Mouse (Mus musculus): ENCODE data around the gene Map3k13. TPM values are rescaled to one million over a fixed set of nuclear protein-coding genes. Genes with fewer than 3 reads are reported as not detected.
"Not testable (repeated sequence)": the region's sequence is repeated elsewhere in the genome, so short reads cannot be mapped to it uniquely, and the experiment has no call there.

The Map3k13 gene
- polyA plus RNA-seq, 1 experiment, result 3.9 TPM

DNA sequence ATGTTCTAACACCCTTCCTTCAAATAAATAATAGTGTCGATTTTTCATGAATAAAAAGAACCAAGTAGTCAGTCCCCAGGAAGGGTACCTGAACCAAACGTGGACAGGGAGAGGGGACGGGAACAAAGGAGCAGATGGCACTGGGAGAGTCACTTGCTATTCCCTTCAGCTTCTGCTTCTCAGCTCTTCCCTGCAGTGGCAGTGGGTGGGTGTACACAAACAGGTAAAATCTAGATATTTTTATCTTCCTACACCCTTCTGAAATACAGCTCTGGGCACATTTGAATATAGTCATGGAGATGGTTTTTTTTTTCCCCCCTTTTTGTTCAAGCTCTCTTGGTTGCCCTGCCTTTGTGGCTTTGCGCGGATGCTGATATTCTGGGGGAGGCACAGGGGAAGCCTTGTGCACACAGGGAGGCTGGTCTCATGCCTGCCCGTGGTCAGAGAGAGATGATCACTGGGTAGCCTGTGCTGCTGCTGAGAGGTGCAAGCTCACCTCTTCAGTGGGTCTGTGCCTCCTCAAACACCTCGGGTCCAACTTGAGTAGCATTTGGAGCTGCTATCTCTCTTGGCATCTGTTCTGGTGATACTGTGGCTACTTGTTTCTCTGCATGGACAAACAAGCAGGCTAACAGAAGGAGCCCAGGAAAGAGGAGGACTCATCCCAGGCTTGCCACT lies 87.6 kb downstream of the Map3k13 start:
- 72% methylated on average over 7 of the region's 7 CpGs for WGBS
- DNase-seq (ENCODE audit: low read depth, low spot score), result no peak

GRCm38 (mm10) chr16:21887601-21888000 lies 93.5 kb downstream of the Map3k13 start:
- no peak for DNase-seq (ENCODE audit: low read depth, low spot score)
- 82% methylated on average over 2 of the region's 2 CpGs for WGBS

DNA sequence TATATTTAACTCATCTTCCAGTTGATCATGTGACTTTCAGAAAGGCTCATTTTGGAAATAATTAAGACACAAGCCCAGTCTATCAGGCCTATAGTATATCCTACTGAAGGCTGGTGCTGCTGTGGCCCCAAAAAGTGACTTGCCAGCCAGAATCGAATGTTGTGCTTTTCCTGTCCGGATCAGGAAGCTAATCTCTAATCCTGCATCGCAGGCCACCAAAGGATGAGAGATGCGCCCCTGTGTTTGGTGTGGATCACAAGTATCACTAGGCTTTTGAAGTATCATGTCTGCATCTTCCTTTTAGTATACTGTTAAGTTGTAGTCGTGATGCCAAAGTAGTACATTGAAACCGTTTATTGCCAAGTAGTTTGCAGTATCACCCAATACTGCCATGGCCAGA lies 99.7 kb downstream of the Map3k13 start:
- no peak for DNase-seq (ENCODE audit: low read depth, low spot score)
- 90% methylated on average over 6 of the region's 6 CpGs for WGBS

DNA sequence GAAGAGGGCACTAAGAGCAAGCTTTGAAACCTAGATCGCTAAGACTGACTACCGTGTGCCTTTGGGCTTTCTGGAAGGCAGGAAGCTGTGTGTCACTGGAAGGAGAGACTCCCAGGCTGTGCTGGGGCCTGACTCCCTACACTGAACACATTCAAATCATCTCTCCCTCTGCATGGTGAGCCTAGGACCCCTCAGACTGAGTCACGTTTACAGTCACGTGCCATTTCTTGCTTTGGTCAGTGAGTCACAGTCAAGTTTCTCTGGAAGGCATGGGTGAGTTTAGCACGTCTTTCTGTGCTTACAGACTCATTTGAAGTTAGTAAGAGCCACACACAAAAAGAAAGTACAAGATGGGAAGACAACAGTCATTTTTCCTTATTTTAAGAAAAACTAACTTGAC lies 107.1 kb downstream of the Map3k13 start:
- no peak for DNase-seq (ENCODE audit: low read depth, low spot score)
- WGBS, result 81% methylated on average over 5 of the region's 5 CpGs

DNA sequence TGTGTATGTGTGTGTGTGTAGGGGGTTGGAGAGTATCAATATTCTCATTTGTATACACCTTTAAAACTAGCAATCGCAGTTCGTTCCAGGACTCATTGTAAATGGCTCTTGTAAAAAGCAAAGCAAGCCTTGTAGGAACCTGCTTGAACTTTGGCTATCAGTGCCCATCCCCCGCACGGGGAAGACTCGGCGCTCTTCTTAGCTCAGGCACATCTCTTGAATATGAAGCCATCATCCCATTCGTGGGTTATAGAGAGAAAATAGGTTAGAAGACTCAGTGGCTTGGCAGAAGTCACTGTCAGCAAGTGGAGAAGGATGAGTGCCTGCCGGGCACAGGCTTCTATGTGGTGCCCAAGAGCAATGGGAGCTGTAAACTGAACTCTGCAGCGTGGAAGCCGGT lies 110.5 kb downstream of the Map3k13 start:
- WGBS, result 78% methylated on average over 10 of the region's 10 CpGs
- no peak for DNase-seq (ENCODE audit: low read depth, low spot score)

DNA sequence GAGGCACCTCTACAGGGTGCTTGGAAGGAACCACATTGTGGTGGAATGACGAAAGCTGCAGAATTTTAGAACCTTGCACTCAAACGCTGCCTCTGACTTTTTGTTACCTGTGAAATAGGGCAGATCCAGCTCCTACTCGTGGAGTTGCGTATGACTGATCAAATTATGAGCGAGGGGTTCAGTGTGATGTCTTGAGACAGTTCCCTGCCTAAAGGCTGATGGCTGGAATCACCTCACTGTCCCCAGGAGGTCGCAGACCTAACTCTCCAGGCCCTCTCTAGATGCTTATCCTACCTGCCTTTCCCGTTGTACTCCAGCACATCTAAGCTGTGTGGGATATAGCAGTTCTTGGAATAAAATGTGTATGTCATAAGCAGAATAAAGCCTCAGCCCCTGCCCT lies 111.8 kb downstream of the Map3k13 start:
- DNase-seq (ENCODE audit: low read depth, low spot score), result no peak
- WGBS, result 91% methylated on average over 7 of the region's 7 CpGs

GRCm38 (mm10) chr16:21906902-21907301 lies 112.8 kb downstream of the Map3k13 start:
- 95% methylated on average over 6 of the region's 6 CpGs for WGBS
- no peak for DNase-seq (ENCODE audit: low read depth, low spot score)

- DNase-seq (ENCODE audit: low read depth, low spot score), result not testable (repeated sequence)
- WGBS, result 77% methylated on average over 7 of the region's 8 CpGs
Measured at GRCm38 (mm10) chr16:21908906-21909305, 114.8 kb downstream of the Map3k13 start.

GRCm38 (mm10) chr16:21913347-21913746 lies 119.2 kb downstream of the Map3k13 start:
- no peak for DNase-seq (ENCODE audit: low read depth, low spot score)
- 87% methylated on average over 6 of the region's 6 CpGs for WGBS

DNA sequence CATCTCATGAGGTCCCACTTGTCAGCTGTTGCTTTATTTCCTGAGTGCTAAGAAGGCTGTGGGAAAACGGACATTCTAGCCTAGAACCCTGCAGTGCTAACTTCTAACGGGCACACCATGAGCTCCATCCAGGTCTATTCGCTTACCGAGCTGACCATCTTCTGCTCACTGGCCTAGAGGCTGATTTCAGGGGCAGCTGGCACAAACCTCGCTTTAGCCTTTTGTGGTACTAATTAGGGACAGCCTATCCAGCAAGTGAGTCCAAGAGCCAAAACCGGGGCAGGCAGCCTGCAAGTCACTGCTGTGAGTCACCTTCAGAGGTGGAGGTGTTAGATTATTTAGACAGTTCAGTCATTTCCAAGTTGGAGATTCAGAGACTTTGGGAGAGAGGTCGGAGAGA lies 122.5 kb downstream of the Map3k13 start:
- WGBS, result 88% methylated on average over 7 of the region's 7 CpGs
- DNase-seq (ENCODE audit: low read depth, low spot score), result no peak

GRCm38 (mm10) chr16:21928471-21928870 lies 134.3 kb downstream of the Map3k13 start:
- no peak for DNase-seq (ENCODE audit: low read depth, low spot score)
- WGBS, result 83% methylated on average over 13 of the region's 13 CpGs

- peak; percentile 64 for DNase-seq (ENCODE audit: low read depth, low spot score)
- WGBS, result 1% methylated on average over 63 of the region's 63 CpGs
Measured at GRCm38 (mm10) chr16:21946761-21947715, 152.9 kb downstream of the Map3k13 start, which contains the start of gene Tmem41a. Gene Tmem41a, minus strand, starts transcription at chr16:21947552.

DNA sequence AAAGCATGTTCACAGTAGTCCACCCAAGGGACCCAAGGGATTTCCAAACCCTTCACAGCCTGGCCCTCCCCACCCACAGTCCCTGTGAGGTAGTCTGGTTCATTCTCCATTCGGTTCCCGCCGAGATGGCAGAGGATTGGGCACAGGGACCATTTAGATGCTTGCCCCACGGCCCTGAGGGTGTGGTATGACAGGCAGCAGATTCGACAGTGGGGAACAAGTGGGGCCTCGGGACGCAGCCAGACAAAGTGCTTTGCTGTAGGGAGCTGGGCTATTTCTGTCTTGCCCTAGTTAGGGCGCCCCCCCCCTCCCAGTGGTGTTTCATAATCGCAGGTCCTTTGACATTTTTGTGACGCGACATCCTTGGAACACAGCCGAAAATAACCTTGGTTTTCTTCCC lies 161.4 kb downstream of the Map3k13 start:
- no peak for DNase-seq (ENCODE audit: low read depth, low spot score)
- WGBS, result 88% methylated on average over 12 of the region's 12 CpGs

GRCm38 (mm10) chr16:21965576-21965975 lies 171.4 kb downstream of the Map3k13 start:
- WGBS, result 66% methylated on average over 3 of the region's 3 CpGs

GRCm38 (mm10) chr16:21969874-21970273 lies 175.7 kb downstream of the Map3k13 start:
- 71% methylated on average over 5 of the region's 5 CpGs for WGBS
- no peak for DNase-seq (ENCODE audit: low read depth, low spot score)

More at GRCm38 (mm10) chr16:21965576-21965975, 171.4 kb downstream of the Map3k13 start:
- DNase-seq (ENCODE audit: low read depth, low spot score), result no peak

DNA sequence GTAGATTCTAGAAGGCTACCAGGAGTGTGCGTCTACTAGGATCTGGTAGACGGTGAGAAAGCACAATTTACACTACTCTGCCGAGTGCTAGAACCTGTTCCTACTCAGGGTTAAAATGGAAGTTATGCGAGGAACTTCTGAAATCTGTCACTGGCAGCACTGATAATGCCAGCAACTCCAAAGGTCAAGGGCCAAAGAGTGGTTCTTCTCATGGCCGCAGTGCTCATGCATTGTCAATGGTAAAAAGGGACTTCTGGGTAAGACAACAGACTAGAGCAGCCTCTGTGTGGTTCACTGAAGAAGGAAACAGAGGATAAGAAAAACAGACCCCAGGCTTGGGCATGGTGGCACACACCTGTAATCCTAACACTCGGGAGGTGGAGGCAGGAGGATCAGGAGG lies 176.4 kb downstream of the Map3k13 start:
- WGBS, result 83% methylated on average over 6 of the region's 6 CpGs

DNA sequence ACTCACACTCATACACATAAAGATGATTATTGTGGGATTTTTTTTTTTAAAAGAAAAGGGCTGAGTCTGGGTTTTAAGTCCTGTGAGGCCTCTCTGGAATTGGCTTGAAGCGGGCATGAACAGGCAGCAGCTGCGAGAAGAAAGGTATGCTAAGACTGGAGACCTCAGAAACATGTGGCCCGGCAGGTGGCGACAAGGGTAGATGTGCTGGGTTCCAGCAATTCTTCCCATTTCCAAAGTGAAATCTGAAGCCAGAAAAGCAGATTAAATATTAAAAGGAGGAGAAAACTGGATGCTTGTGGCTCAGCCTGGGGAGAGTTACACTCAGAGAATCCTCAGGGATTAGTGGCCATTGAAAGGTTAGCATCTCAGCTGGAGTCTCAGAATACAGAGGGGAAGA lies 177.3 kb downstream of the Map3k13 start:
- WGBS, result 82% methylated on average over 4 of the region's 4 CpGs

More for the DNA sequence above, 176.4 kb downstream of the Map3k13 start:
- DNase-seq (ENCODE audit: low read depth, low spot score), result no peak

DNA sequence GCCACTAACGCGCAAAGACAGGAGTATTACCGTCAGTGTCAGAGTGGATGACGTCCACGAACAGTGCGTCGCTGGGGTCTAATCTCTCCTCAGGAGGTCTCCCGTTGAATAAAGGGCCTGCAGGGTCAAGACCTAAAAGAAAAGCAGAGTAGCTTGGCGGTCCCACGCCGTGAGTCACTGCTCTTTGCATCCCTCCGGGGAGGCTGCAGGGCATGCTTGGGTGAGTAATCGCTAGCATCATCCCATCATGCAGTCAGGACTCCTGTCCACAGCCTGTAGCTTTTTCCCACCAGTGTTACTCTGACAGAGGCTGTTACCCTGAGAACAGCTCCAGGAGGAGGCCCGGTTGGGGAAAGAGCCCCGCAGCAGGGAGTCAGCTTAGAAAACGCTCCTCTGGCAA lies 182.1 kb downstream of the Map3k13 start:
- 41% methylated on average over 16 of the region's 16 CpGs for WGBS
- DNase-seq (ENCODE audit: low read depth, low spot score), result no peak

More for the DNA sequence above, 177.3 kb downstream of the Map3k13 start:
- no peak for DNase-seq (ENCODE audit: low read depth, low spot score)

- DNase-seq (ENCODE audit: low read depth, low spot score), result no peak
- WGBS, result 80% methylated on average over 5 of the region's 5 CpGs
Measured at GRCm38 (mm10) chr16:21977347-21977746, 183.2 kb downstream of the Map3k13 start.

Data from large intestine, adult 2 months (tissue).